Mouse (Mus musculus) G1E (cell line): ENCODE measurements around the gene Zdhhc25.

ENCODE experiments used
- CTCF ChIP-seq: IDR thresholded peaks from 2 replicates; pipeline ENCODE4 v1.5.1; 2012; ENCODE audit warnings: low read depth, low read length, inconsistent platforms, mixed read lengths
- GATA2 ChIP-seq: IDR thresholded peaks from 2 replicates; pipeline ENCODE4 v1.6.1; 2012; ENCODE audit warnings: low read depth, low read length, inconsistent platforms, borderline replicate concordance
- POLR2AphosphoS5 ChIP-seq: IDR thresholded peaks from 2 replicates; pipeline ENCODE4 v1.6.1; 2012; ENCODE audit warnings: low read depth, low read length, inconsistent platforms; ENCODE audit not compliant: insufficient replicate concordance

- no peak for TF ChIP-seq CTCF
- no peak for TF ChIP-seq GATA2
- TF ChIP-seq POLR2AphosphoS5 = no peak
Measured at GRCm38 (mm10) chr15:88600002-88600401, at the start of gene Zdhhc25.
